Mouse (Mus musculus): ENCODE data around the gene Ncoa5.

Gene Ncoa5

DNA sequence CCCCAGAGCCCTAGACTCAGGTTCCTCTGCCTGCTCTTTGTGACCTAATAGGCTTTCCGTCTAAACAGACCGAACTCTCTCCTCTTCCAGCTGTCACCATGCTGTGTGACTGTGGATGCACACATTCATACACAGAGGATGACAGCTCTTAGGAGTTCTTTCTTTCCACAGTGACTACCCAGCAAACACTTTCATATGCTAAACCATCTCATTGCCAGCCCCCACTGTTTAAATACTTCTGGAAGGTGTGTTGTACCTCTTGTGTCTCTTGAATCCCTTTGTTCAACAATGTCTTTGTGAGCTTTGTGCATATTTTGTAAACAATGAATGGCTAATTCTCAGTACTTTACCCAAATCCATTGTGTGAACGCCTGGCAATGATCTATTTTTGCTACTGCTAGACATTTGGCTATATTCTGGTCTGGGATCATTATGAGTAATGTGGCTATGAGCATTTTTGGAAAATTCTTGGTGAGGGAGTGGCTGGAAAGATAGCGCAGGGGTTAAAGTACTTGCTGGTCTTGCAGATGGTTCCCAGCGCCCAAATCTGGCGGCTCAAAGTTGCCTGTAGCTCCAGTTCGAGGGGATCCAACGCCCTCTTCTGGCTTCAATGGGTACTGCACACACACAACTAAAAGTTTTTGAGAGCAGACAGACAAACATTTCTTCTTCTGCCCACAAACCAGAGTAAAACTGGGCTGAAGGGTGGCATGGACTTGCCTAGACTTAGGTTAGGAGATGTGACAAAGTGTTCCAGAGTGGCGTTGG lies 76.9 kb downstream of the Ncoa5 start:
- DNase-seq (ENCODE audit: low read depth, low spot score): peak; percentile 81

DNA sequence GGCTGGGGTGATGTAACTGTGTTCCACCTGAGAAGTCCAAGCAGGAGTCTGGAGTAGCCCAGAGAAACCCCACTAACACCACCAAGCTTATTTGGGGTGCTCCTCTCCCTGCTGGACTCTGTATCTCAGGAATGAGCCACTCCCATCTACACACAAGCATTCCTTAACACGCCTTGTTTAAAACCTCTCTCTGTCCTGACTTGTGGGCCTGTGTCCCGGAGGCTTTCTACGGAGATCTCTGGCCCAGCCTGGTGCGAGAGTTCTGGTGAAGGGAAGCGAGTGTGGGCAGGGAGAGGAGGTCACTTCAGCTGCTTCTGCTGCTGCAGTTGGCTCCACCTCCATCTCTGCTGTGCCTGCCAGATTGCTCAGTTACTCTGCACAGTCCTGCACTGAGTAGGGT lies 78.5 kb downstream of the Ncoa5 start:
- DNase-seq (ENCODE audit: low read depth, low spot score): no peak

DNA sequence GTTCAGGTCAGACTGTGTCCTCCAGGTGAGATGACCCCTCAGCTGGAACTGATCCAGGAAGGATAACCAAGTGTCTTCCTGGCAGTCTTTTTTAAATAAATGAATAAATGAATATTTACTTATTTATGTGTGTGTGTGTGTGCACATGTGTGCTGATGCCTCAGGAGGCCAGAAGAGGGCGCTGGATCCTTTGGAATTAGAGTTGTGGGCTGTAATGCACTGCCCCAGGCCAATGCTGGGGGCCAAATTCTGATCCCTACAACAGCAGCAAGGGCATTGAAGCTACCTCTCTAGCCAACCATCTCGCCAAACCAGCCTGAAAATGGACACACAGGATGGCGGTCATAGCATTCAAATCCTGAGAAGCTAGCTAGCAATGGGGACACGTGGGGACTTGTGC lies 78.9 kb downstream of the Ncoa5 start:
- DNase-seq (ENCODE audit: low read depth, low spot score): no peak

GRCm38 (mm10) chr2:164953224-164953623 lies 81.4 kb downstream of the Ncoa5 start:
- peak; percentile 87 for DNase-seq (ENCODE audit: low read depth, low spot score)

GRCm38 (mm10) chr2:164952448-164952847 lies 82.2 kb downstream of the Ncoa5 start:
- peak; percentile 41 for DNase-seq (ENCODE audit: low read depth, low spot score)

DNA sequence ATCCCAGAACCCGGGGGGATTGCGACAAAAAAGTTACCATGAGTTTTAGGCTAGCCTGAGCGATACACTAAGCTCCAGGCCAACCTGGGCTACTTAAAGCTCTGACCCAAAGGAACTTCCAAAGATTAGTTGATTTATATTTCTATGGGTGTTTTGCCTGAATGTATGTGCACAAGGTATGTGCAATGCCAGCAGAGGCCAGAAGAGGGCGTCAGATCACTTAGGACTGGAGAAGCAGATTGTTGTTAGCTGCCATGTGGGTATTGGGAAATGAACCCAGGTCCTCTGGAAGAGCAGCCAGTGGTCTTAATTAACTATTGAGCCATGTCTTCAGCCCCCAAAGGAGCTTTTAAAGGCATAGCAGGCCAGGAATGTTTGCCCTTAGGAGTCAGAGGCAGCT lies 82.9 kb downstream of the Ncoa5 start:
- DNase-seq (ENCODE audit: low read depth, low spot score): peak; percentile 75

GRCm38 (mm10) chr2:164950501-164950900 lies 84.2 kb downstream of the Ncoa5 start:
- peak; percentile 66 for DNase-seq (ENCODE audit: low read depth, low spot score)
